Mouse (Mus musculus): Measurements from ENCODE around the gene Mia2. TPM values are rescaled to one million over a fixed set of nuclear protein-coding genes. Genes with fewer than 3 reads are reported as not detected.
"Not testable (repeated sequence)": the region's sequence is repeated elsewhere in the genome, so short reads cannot be mapped to it uniquely, and the experiment has no call there.

The Mia2 gene
- total and polyA plus RNA-seq, 3 experiments, result 103 to 175 TPM; not detected in 1

GRCm38 (mm10) chr12:59238434-59238833 lies 142.8 kb downstream of the Mia2 start:
- Histone ChIP-seq H3K27ac (ENCODE audit: control insufficient read depth, low read depth, low read length) (no peak overlapping the region), H3K79me2 (ENCODE audit: control insufficient read depth, insufficient read depth, low read length, poor library complexity) (no peaks in the 10 kb centered on the region), H3K9ac (ENCODE audit: control insufficient read depth, low read depth, low read length, poor library complexity, severe bottlenecking) (no peak overlapping the region), H3K4me3 (ENCODE audit: control insufficient read depth in 1 of 2, insufficient read depth in 1 of 2, low read depth in 2 of 2, low read length in 2 of 2) (no peak overlapping the region), H3K36me3 (ENCODE audit: control insufficient read depth in 1 of 2, insufficient read depth in 2 of 2, low read length in 2 of 2) (peaks cover 0 to 5% of the 10 kb centered on the region in 2 experiments; a peak in 2 of 4 replicates), H3K9me3 (replicated peaks; ENCODE audit: insufficient read depth, low read length) (no peaks in the 10 kb centered on the region), H3K27me3 (ENCODE audit: control insufficient read depth in 1 of 2, insufficient read depth in 2 of 2, low read length in 2 of 2) (no peaks in the 10 kb centered on the region), H3K4me1 (ENCODE audit: control insufficient read depth in 1 of 2, insufficient read depth in 2 of 2, low read length in 2 of 2) (peaks cover 5 to 6% of the 10 kb centered on the region in 2 experiments; a peak in 2 of 4 replicates)
- no peak for DNase-seq (ENCODE audit: low read depth, low spot score)
- TF ChIP-seq SIN3A (IDR thresholded peaks at IDR 0.05; ENCODE audit: low read length) (no peak), CTCF (IDR thresholded peaks at IDR 0.05 in 2 of 3, conservative IDR thresholded peaks at IDR 0.05 in 1 of 3; ENCODE audit: control insufficient read depth in 1 of 3, insufficient read depth in 1 of 3, low read depth in 2 of 3, low read length in 3 of 3, poor library complexity in 1 of 3, severe bottlenecking in 1 of 3) (no peak), RAD21 (IDR thresholded peaks at IDR 0.05; ENCODE audit: low read depth, low read length) (no peak), CHD2 (IDR thresholded peaks at IDR 0.05; ENCODE audit: low read length) (no peak), POLR2AphosphoS5 (IDR thresholded peaks at IDR 0.05; ENCODE audit: borderline replicate concordance, low read depth, low read length) (no peak), MAZ (IDR thresholded peaks at IDR 0.05; ENCODE audit: low read depth, low read length) (no peak), MAFK (IDR thresholded peaks at IDR 0.05; ENCODE audit: borderline replicate concordance, low read depth, low read length) (no peak), POLR2A (IDR thresholded peaks at IDR 0.05; ENCODE audit: control insufficient read depth in 1 of 2, insufficient read depth in 1 of 2, low read depth in 1 of 2, low read length in 2 of 2, poor library complexity in 1 of 2) (no peak), MAX (IDR thresholded peaks at IDR 0.05; ENCODE audit: low read length) (no peak), NELFE (IDR thresholded peaks at IDR 0.05; ENCODE audit: low read depth, low read length) (no peak), MYB (IDR thresholded peaks at IDR 0.05; ENCODE audit: low read depth, low read length) (no peak), MYC (IDR thresholded peaks at IDR 0.05; ENCODE audit: low read depth, low read length) (no peak), GATA1 (IDR thresholded peaks at IDR 0.05; ENCODE audit: low read depth, low read length) (no peak), USF1 (IDR thresholded peaks at IDR 0.05; ENCODE audit: low read depth, low read length) (no peak), TAL1 (IDR thresholded peaks at IDR 0.05; ENCODE audit: low read length) (no peak), ZKSCAN1 (IDR thresholded peaks at IDR 0.05; ENCODE audit: low read depth, low read length) (no peak), E2F4 (IDR thresholded peaks at IDR 0.05; ENCODE audit: borderline replicate concordance, low read depth, low read length) (no peak)

- TF ChIP-seq SIN3A (IDR thresholded peaks at IDR 0.05; ENCODE audit: low read length) (peak; percentile 25; the same call in 1 of the 2 replicates), TAL1 (IDR thresholded peaks at IDR 0.05; ENCODE audit: low read length) (peak; percentile 52), TCF12 (IDR thresholded peaks at IDR 0.05; ENCODE audit: low read depth, low read length) (peak; percentile 77), EP300 (IDR thresholded peaks at IDR 0.05; ENCODE audit: low read depth in 1 of 2, low read length in 2 of 2) (peak; percentile 64 to 82), MYB (IDR thresholded peaks at IDR 0.05; ENCODE audit: low read depth, low read length) (peak; percentile 34; the same call in 1 of the 2 replicates), GATA1 (IDR thresholded peaks at IDR 0.05; ENCODE audit: low read depth, low read length) (peak; percentile 59; the same call in 1 of the 2 replicates), ETS1 (IDR thresholded peaks at IDR 0.05; ENCODE audit: low read depth, low read length) (peak; percentile 60)
- not testable (repeated sequence) for H3K36me3 ChIP-seq (ENCODE audit: control insufficient read depth in 1 of 2, insufficient read depth in 2 of 2, low read length in 2 of 2); H3K27me3 ChIP-seq (ENCODE audit: control insufficient read depth in 1 of 2, insufficient read depth in 2 of 2, low read length in 2 of 2); H3K79me2 ChIP-seq (ENCODE audit: control insufficient read depth, insufficient read depth, low read length, poor library complexity); H3K4me3 ChIP-seq (ENCODE audit: control insufficient read depth in 1 of 2, insufficient read depth in 1 of 2, low read depth in 2 of 2, low read length in 2 of 2); H3K9me3 ChIP-seq (replicated peaks; ENCODE audit: insufficient read depth, low read length); H3K27ac ChIP-seq (ENCODE audit: control insufficient read depth, low read depth, low read length); H3K9ac ChIP-seq (ENCODE audit: control insufficient read depth, low read depth, low read length, poor library complexity, severe bottlenecking); H3K4me1 ChIP-seq (ENCODE audit: control insufficient read depth in 1 of 2, insufficient read depth in 2 of 2, low read length in 2 of 2)
- peak; percentile 75 for DNase-seq (ENCODE audit: low read depth, low spot score)
Observed at GRCm38 (mm10) chr12:59241031-59241430, 145.4 kb downstream of the Mia2 start.

Other genes with a start within 250 kb of the Mia2 start
- gene Sec23a, start 83.8 kb upstream of the Mia2 start, total RNA-seq (2012; rRNA removed), result 16.1 and 16.4 TPM in 2 replicates
- gene Sec23a, start 83.8 kb upstream of the Mia2 start, polyA plus RNA-seq (2012; ENCODE audit: insufficient read depth in 1 of 2, insufficient read length in 2 of 2, low read depth in 1 of 2, low replicate concordance in 2 of 2, missing spikeins in 1 of 2), result 10 to 100 TPM; 16.7 to 98.2 TPM
- 17.7 and 18.4 TPM in 2 replicates for gene Gemin2, start 82.4 kb upstream of the Mia2 start, total RNA-seq (2012; rRNA removed)
- 10 to 100 TPM in 1 of 2 experiments, not detected in 1; 19.5 TPM for gene Gemin2, start 82.4 kb upstream of the Mia2 start, polyA plus RNA-seq (2012; ENCODE audit: insufficient read depth in 1 of 2, insufficient read length in 2 of 2, low read depth in 1 of 2, low replicate concordance in 2 of 2, missing spikeins in 1 of 2)
- 45.9 and 48.1 TPM in 2 replicates for gene Trappc6b, start 34.3 kb upstream of the Mia2 start, total RNA-seq (2012; rRNA removed)
- gene Trappc6b, start 34.3 kb upstream of the Mia2 start, polyA plus RNA-seq (2012; ENCODE audit: insufficient read depth in 1 of 2, insufficient read length in 2 of 2, low read depth in 1 of 2, low replicate concordance in 2 of 2, missing spikeins in 1 of 2), result 10 to 100 TPM in 1 of 2 experiments, not detected in 1; 75.3 TPM
- 36.7 and 38.4 TPM in 2 replicates for gene Pnn, start 28.9 kb upstream of the Mia2 start, total RNA-seq (2012; rRNA removed)
- 100 to 1,000 TPM; 132 to 216 TPM for gene Pnn, start 28.9 kb upstream of the Mia2 start, polyA plus RNA-seq (2012; ENCODE audit: insufficient read depth in 1 of 2, insufficient read length in 2 of 2, low read depth in 1 of 2, low replicate concordance in 2 of 2, missing spikeins in 1 of 2)
- gene Fbxo33, start 123.9 kb downstream of the Mia2 start, total RNA-seq (2012; rRNA removed), result 35.3 and 40.0 TPM in 2 replicates
- gene Fbxo33, start 123.9 kb downstream of the Mia2 start, polyA plus RNA-seq (2012; ENCODE audit: insufficient read depth in 1 of 2, insufficient read length in 2 of 2, low read depth in 1 of 2, low replicate concordance in 2 of 2, missing spikeins in 1 of 2), result 10 to 100 TPM in 1 of 2 experiments, not detected in 1; 20.8 TPM